Mouse (Mus musculus) small intestine, adult 2 months (tissue): ENCODE measurements around the gene Dnajc5. TPM values are rescaled to one million over a fixed set of nuclear protein-coding genes. Genes with fewer than 3 reads are reported as not detected.
A peak's percentile ranks its signal among the peaks of the same experiment; 100 is the strongest.
"Not testable (repeated sequence)": the region's sequence is repeated elsewhere in the genome, so short reads cannot be mapped to it uniquely, and the experiment has no call there.

Experiments used
- H3K27ac ChIP-seq: fragments of 200-500 bp; 2 replicates; pipeline ENCODE4 v1.5.1; 2012; ENCODE audit warnings: low read depth, low read length, control low read depth, inconsistent platforms; ENCODE audit not compliant: insufficient read depth
- H3K27me3 ChIP-seq: fragments of 200-500 bp; 2 replicates; pipeline ENCODE4 v1.6.1; 2012; ENCODE audit warnings: mild to moderate bottlenecking, moderate library complexity, low read length, inconsistent platforms; ENCODE audit not compliant: control insufficient read depth, insufficient read depth
- H3K36me3 ChIP-seq: fragments of 200-500 bp; 2 replicates; pipeline ENCODE4 v1.6.1; 2012; ENCODE audit warnings: mild to moderate bottlenecking, low read length, control low read depth, inconsistent platforms; ENCODE audit not compliant: control insufficient read depth, insufficient read depth
- H3K4me1 ChIP-seq: fragments of 200-500 bp; 2 replicates; pipeline ENCODE4 v1.6.1; 2012; ENCODE audit warnings: low read length, inconsistent platforms, mixed read lengths; ENCODE audit not compliant: control insufficient read depth, insufficient read depth, insufficient read length
- H3K4me3 ChIP-seq: fragments of 200-500 bp; 2 replicates; pipeline ENCODE4 v1.5.1; 2012; ENCODE audit warnings: low read depth, mild to moderate bottlenecking, control low read depth, inconsistent platforms, low read length, moderate library complexity
- CTCF ChIP-seq: fragments of 200-500 bp; IDR thresholded peaks from 2 replicates; pipeline ENCODE4 v1.5.1; 2012; ENCODE audit warnings: low read depth, mild to moderate bottlenecking, control low read depth, inconsistent platforms, low read length, moderate library complexity, mixed read lengths; ENCODE audit not compliant: insufficient replicate concordance, insufficient read length; ENCODE audit errors: extremely low read depth
- POLR2A ChIP-seq: fragments of 200-500 bp; IDR thresholded peaks from 2 replicates; pipeline ENCODE4 v1.6.1; 2012; ENCODE audit warnings: low read depth, mild to moderate bottlenecking, control low read depth, inconsistent platforms, low read length, moderate library complexity
- WGBS: fragments of 180-500 bp; shearing (Covaris S2); methylation state at CpG from one replicate; pipeline ENCODE4 v1.1.7; 2018; 5-methylcytosine and 5-hydroxymethylcytosine counted together
- polyA plus RNA-seq: library from polyadenylated mRNA; depleted of rRNA; stranded (reverse); fragments of >200 nt; gene quantifications from 2 replicates; pipeline ENCODE4 v1.2.3, GENCODE M21; 2012

Dnajc5 gene
- polyA plus RNA-seq, 1 experiment, result 48.2 TPM

- no peaks in the 10 kb centered on the region for H3K36me3 ChIP-seq
- no peaks in the 10 kb centered on the region for H3K27me3 ChIP-seq
- no peak overlapping the region for H3K27ac ChIP-seq
- TF ChIP-seq CTCF (no peak), POLR2A (no peak)
- peaks cover 21% of the 10 kb centered on the region for H3K4me1 ChIP-seq
- 81% methylated on average over 1 of the region's 1 CpGs for WGBS
- no peak overlapping the region for H3K4me3 ChIP-seq
These were observed 34.5 kb upstream of the Dnajc5 start for GRCm38 (mm10) chr2:181485741-181486140.

GRCm38 (mm10) chr2:181487338-181488277 is 32.7 kb upstream of the Dnajc5 start:
- Histone ChIP-seq H3K27ac (peak overlapping the region; percentile 23), H3K4me3 (no peak overlapping the region), H3K27me3 (no peaks in the 10 kb centered on the region), H3K36me3 (no peaks in the 10 kb centered on the region), H3K4me1 (peaks cover 20% of the 10 kb centered on the region)
- TF ChIP-seq CTCF (no peak), POLR2A (no peak)
- WGBS, result 50% methylated on average over 5 of the region's 5 CpGs

GRCm38 (mm10) chr2:181491432-181492205 is 28.7 kb upstream of the Dnajc5 start:
- Histone ChIP-seq H3K27me3 (no peaks in the 10 kb centered on the region), H3K27ac (no peak overlapping the region), H3K4me3 (no peak overlapping the region), H3K36me3 (no peaks in the 10 kb centered on the region), H3K4me1 (peaks cover 6% of the 10 kb centered on the region)
- TF ChIP-seq CTCF (no peak), POLR2A (no peak)
- WGBS, result 29% methylated on average over 7 of the region's 7 CpGs

GRCm38 (mm10) chr2:181492206-181492605 is 28.1 kb upstream of the Dnajc5 start:
- TF ChIP-seq CTCF, result no peak
- TF ChIP-seq POLR2A, result no peak
- WGBS, result 31% methylated on average over 3 of the region's 3 CpGs
- H3K36me3 ChIP-seq, result no peaks in the 10 kb centered on the region
- no peak overlapping the region for H3K27ac ChIP-seq
- peaks cover 2% of the 10 kb centered on the region for H3K4me1 ChIP-seq
- H3K27me3 ChIP-seq, result no peaks in the 10 kb centered on the region
- H3K4me3 ChIP-seq, result no peak overlapping the region

- 88% methylated on average over 31 of the region's 31 CpGs for WGBS
- H3K4me1 ChIP-seq, result peaks cover 2% of the 10 kb centered on the region
- TF ChIP-seq POLR2A (no peak), CTCF (no peak)
- H3K27me3 ChIP-seq, result no peaks in the 10 kb centered on the region
- H3K4me3 ChIP-seq, result no peak within 1 kb of the TSS
- H3K27ac ChIP-seq, result no peak within 1 kb of the TSS
- no peaks in the 10 kb centered on the region for H3K36me3 ChIP-seq
These were observed 26.9 kb upstream of the Dnajc5 start, which contains the start of gene Abhd16b for GRCm38 (mm10) chr2:181493156-181493927. TSS of gene Abhd16b (plus strand) at chr2:181493206.

- Histone ChIP-seq H3K36me3 (no peaks in the 10 kb centered on the region), H3K4me3 (no peak overlapping the region), H3K27ac (no peak overlapping the region), H3K4me1 (peaks cover 2% of the 10 kb centered on the region), H3K27me3 (no peaks in the 10 kb centered on the region)
- TF ChIP-seq POLR2A (no peak), CTCF (no peak)
- WGBS, result 78% methylated on average over 26 of the region's 26 CpGs
These were observed 25.9 kb upstream of the Dnajc5 start for GRCm38 (mm10) chr2:181494266-181494945.

GRCm38 (mm10) chr2:181495845-181496244 is 24.4 kb upstream of the Dnajc5 start:
- H3K4me3 ChIP-seq, H3K27ac ChIP-seq, H3K27me3 ChIP-seq, H3K4me1 ChIP-seq: not testable (repeated sequence)
- 47% methylated on average over 8 of the region's 8 CpGs for WGBS
- peaks cover 10% of the 10 kb centered on the region for H3K36me3 ChIP-seq
